Mouse (Mus musculus): ENCODE measurements around the gene Stag1. TPM values are rescaled to one million over a fixed set of nuclear protein-coding genes. Genes with fewer than 3 reads are reported as not detected.
"Not testable (repeated sequence)": the region's sequence is repeated elsewhere in the genome, so short reads cannot be mapped to it uniquely, and the experiment has no call there.

The Stag1 gene
- polyA plus RNA-seq, 1 experiment from 2014 or later = 42.1 TPM

DNA sequence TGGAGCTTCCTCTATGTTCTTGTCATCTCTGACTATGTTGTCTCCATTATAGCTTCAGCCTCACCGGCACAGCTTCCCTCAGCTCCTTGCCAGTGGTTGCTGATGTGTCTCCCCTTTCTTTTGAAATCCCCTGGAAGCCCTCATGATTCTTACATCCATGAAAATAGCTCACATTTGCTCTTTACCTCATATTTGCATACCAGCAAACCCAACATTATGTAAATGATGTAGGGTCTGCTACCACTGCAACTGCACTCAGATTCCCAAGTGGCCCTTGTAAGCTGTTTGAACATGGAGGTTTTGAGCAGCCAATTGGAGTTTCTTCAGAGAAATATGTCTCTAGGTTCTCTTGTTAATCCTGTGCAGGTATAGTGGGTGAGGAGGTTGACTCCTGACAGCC is 110.0 kb downstream of the Stag1 start:
- Histone ChIP-seq H3K4me1 (no peaks in the 10 kb centered on the region), H3K9ac (replicated peaks) (no peak overlapping the region), H3K36me3 (no peaks in the 10 kb centered on the region), H3K27ac (replicated peaks) (no peak overlapping the region), H3K9me3 (no peaks in the 10 kb centered on the region), H3K4me2 (replicated peaks) (no peak overlapping the region), H3K4me3 (no peak overlapping the region), H3K27me3 (no peaks in the 10 kb centered on the region)
- no peak for ATAC-seq (replicated peaks)
- 74% methylated on average over 1 of the region's 1 CpGs for WGBS

DNA sequence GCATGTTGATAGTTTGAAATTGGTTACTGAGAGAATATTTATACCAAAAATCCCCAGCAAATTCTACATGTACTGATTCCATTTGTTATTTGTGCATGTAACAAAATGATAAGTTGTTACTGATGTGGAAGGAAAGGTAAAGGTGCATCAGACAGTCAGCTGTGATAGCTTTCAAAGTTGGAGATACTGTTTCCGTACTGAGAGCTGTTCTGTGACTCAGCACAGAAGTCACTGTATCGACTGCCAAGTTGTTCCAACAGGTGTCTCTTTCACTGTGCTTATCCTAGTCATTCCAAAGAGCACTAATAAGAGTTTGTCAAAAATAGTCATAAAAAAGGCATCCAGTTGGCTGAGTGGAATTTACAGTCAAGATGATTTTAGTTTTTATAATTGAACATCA is 114.1 kb downstream of the Stag1 start:
- Histone ChIP-seq H3K4me1 (no peaks in the 10 kb centered on the region), H3K9me3 (no peaks in the 10 kb centered on the region), H3K4me3 (no peak overlapping the region), H3K36me3 (no peaks in the 10 kb centered on the region), H3K9ac (replicated peaks) (no peak overlapping the region), H3K27ac (replicated peaks) (no peak overlapping the region), H3K4me2 (replicated peaks) (no peak overlapping the region), H3K27me3 (no peaks in the 10 kb centered on the region)
- WGBS = 59% methylated on average over 2 of the region's 2 CpGs
- ATAC-seq (replicated peaks) = no peak

DNA sequence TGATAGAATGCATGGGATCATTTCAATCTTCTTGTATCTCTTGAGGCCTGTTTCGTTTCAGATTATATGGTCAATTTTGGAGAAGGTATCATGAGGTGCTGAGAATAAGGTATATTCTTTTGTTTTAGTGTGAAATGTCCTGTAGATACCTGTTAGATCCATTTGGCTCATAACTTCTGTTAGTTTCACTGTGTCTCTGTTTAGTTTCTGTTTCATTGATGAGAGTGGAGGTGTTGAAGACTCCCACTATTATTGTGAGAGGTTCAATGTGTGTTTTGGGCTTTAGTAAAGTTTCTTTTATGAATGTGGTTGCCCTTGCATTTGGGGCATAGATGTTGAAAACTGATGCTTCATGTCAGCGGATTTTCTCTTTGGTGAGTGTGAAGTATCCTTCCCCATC is 127.2 kb downstream of the Stag1 start:
- not testable (repeated sequence) for H3K27me3 ChIP-seq; H3K4me2 ChIP-seq (replicated peaks); H3K4me3 ChIP-seq; H3K27ac ChIP-seq (replicated peaks); H3K36me3 ChIP-seq; H3K9me3 ChIP-seq; H3K4me1 ChIP-seq; ATAC-seq (replicated peaks); H3K9ac ChIP-seq (replicated peaks)
- 95% methylated on average over 2 of the region's 2 CpGs for WGBS

DNA sequence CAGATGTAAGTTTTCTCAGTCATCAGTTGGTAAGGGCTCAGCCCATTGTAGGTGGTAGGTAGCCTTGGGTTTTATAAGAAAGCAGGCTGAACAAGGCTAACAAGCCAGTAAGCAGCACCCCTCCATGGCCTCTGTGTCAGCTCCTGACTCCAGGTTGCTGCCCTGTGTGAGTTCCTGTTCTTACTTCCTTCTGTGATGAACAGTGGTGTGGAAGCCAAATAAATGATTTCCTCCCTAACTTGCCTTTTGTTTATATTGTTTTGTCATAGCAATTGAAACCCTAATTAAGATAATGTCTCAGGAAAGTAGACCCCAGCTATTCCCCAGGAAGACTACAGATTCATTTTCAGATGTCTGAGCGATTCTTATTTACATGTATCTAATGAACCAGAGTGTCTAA is 134.2 kb downstream of the Stag1 start:
- Histone ChIP-seq H3K9me3 (no peaks in the 10 kb centered on the region), H3K36me3 (no peaks in the 10 kb centered on the region), H3K27me3 (no peaks in the 10 kb centered on the region), H3K27ac (replicated peaks) (no peak overlapping the region), H3K9ac (replicated peaks) (no peak overlapping the region), H3K4me1 (no peaks in the 10 kb centered on the region), H3K4me2 (replicated peaks) (no peak overlapping the region), H3K4me3 (no peak overlapping the region)
- WGBS = 82% methylated on average over 1 of the region's 1 CpGs
- ATAC-seq (replicated peaks) = no peak

DNA sequence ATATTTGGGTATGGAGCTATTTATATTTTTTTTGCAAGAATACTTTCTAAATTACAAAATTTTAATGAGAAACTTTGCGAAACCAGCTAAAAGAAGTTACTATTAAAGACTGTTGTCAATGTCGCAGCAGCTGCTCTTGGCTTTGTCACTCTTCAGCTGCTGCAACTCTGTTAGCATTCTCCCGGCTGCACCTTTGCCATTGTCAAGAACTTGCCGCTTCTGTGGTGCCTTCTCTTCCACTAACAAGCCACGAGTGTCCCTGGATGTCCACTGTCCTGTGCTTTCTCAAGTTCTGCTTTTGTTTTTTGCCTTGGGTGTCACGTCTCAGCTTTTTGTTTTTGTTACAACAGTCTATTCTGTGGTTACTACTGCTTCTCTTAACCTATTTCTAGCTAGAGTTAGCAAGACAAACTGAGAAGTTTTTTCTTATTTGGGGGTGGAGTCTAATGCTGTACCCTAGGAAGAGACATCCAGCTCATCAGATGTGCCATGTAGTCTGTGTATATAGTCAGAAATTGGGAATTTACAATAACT is 136.4 kb downstream of the Stag1 start:
- no peak overlapping the region for H3K27ac ChIP-seq (replicated peaks)
- H3K27me3 ChIP-seq = no peaks in the 10 kb centered on the region
- no peaks in the 10 kb centered on the region for H3K9me3 ChIP-seq
- 0 out of 2 replicates have a peak, but pooled peaks cover 2% of the 10 kb centered on the region for H3K36me3 ChIP-seq
- WGBS = 68% methylated on average over 6 of the region's 6 CpGs
- H3K4me1 ChIP-seq = no peaks in the 10 kb centered on the region
- no peak overlapping the region for H3K9ac ChIP-seq (replicated peaks)
- no peak overlapping the region for H3K4me2 ChIP-seq (replicated peaks)
- no peak for ATAC-seq (replicated peaks)
- H3K4me3 ChIP-seq = no peak overlapping the region

DNA sequence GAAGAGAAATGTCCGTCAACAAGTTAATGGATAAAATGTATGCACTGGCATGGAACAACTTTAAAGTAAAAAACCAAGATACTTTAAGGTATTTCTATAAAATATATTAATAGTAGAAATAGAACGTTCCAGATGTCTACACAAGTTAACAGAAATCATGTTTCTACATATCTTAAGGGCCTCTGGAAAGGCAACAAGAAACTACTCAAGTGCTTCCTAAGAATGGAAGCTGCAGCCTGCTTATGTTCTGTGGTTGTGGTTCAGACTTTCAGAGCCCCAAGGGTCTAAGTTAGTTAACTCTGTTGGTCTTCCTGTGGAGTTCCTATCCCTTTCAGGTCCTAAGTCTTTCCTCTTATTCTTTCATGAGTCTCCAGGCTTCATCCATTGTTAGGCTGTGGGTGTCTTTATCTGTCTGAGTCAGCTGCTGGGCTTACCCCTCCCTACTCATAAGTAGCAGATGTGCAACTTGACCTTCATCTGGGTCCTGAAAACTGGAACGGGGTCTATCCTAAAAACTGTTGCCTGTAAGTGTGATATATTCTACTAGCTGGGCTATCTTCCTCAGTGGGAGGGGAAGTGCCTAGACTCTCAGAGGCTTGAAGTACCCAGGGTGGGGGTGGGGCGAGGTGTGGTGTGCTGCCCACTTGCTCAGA is 138.5 kb downstream of the Stag1 start:
- 0 out of 2 replicates have a peak, but pooled peaks cover 2% of the 10 kb centered on the region for H3K36me3 ChIP-seq
- H3K27ac ChIP-seq (replicated peaks) = no peak overlapping the region
- 85% methylated on average over 4 of the region's 4 CpGs for WGBS
- H3K4me2 ChIP-seq (replicated peaks) = no peak overlapping the region
- H3K9me3 ChIP-seq = no peaks in the 10 kb centered on the region
- ATAC-seq (replicated peaks) = no peak
- no peak overlapping the region for H3K9ac ChIP-seq (replicated peaks)
- no peaks in the 10 kb centered on the region for H3K4me1 ChIP-seq
- no peak overlapping the region for H3K4me3 ChIP-seq
- no peaks in the 10 kb centered on the region for H3K27me3 ChIP-seq

DNA sequence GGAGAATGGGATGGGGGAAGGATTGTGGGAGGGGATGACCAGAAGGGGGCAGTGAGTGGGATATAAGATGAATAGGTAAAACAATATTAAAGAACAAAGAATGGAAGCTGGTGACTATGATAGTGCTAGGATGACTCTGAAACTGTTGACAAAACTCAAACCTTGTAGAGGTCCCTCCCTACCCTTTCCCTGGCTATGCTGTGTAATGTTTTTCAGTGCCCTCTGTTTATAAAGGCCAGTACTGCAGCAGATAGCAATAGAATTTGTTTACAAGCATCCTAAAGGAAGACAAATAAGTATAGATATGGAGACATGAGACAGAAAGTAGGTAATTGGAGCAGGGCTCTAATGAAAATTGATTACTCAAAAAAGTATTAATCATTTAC is 139.0 kb downstream of the Stag1 start:
- H3K4me1 ChIP-seq = no peaks in the 10 kb centered on the region
- H3K27me3 ChIP-seq = no peaks in the 10 kb centered on the region
- H3K4me2 ChIP-seq (replicated peaks) = no peak overlapping the region
- no peak overlapping the region for H3K27ac ChIP-seq (replicated peaks)
- no peak for ATAC-seq (replicated peaks)
- H3K36me3 ChIP-seq = 0 out of 2 replicates have a peak, but pooled peaks cover 2% of the 10 kb centered on the region
- no peak overlapping the region for H3K9ac ChIP-seq (replicated peaks)
- H3K4me3 ChIP-seq = no peak overlapping the region
- no peaks in the 10 kb centered on the region for H3K9me3 ChIP-seq

DNA sequence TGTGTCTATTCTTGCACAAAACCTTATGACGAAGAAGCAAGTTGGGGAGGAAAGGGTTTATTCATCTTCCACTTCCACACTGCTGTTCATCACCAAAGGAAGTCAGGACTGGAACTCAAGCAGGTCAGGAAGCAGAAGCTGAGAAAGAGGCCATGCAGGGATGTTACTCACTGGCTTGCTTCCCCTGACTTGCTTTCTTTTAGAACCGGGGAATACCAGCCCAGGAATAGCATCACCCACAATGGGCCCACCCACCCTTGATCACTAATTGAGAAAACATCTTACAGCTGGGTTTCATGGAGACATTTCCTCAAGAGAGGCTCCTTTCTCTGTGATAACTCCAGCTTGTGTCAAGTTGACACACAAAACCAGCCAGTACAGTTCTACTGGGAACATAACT is 179.6 kb downstream of the Stag1 start:
- H3K4me3 ChIP-seq; H3K9me3 ChIP-seq; H3K36me3 ChIP-seq; H3K9ac ChIP-seq (replicated peaks); H3K27ac ChIP-seq (replicated peaks); H3K4me2 ChIP-seq (replicated peaks); H3K27me3 ChIP-seq; ATAC-seq (replicated peaks); H3K4me1 ChIP-seq: not testable (repeated sequence)
- WGBS = 94% methylated on average over 2 of the region's 2 CpGs

DNA sequence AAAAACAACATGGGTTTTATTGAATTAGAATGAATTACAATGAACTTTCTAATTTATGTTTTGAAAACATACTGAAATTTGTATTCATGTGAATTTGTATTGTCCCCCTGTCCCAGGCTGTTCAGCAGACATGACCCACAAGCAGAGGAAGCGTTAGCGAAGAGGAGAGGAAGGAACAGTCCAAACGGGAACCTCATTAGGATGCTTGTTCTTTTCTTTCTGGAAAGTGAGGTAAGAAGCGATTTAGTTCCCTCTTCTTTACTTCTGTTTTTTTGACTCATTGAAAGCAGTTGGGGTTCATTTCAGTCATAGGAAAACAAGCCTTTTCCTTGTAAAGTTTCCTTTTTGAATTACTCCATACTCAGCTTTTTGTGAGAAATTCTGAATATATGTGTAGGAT is 268.4 kb downstream of the Stag1 start:
- Histone ChIP-seq H3K9me3 (no peaks in the 10 kb centered on the region), H3K4me2 (replicated peaks) (no peak overlapping the region), H3K27ac (replicated peaks) (no peak overlapping the region), H3K9ac (replicated peaks) (no peak overlapping the region), H3K27me3 (no peaks in the 10 kb centered on the region), H3K4me1 (no peaks in the 10 kb centered on the region), H3K4me3 (no peak overlapping the region), H3K36me3 (no peaks in the 10 kb centered on the region)
- WGBS = 71% methylated on average over 4 of the region's 4 CpGs
- no peak for ATAC-seq (replicated peaks)

DNA sequence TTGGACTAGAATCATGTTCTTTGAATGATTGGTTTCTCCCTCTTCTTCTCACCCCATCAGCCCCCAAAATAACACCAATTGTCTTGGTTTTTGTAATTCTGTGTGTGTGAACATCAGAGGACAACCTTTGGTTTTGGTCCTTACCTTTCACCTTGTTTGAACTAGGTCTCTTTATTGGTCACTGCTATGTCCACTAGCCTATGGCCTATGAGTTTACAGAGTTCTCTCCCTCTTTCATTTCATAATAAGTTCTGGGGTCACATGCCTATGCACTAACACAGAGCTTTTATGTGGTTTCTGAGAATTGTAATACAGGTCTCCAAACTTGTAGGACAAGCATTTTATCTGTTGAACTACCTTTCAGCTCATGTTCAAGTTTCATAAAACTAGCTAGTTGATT is 272.0 kb downstream of the Stag1 start:
- Histone ChIP-seq H3K36me3 (no peaks in the 10 kb centered on the region), H3K27me3 (no peaks in the 10 kb centered on the region), H3K9me3 (no peaks in the 10 kb centered on the region), H3K9ac (replicated peaks) (no peak overlapping the region), H3K4me2 (replicated peaks) (no peak overlapping the region), H3K4me1 (no peaks in the 10 kb centered on the region), H3K4me3 (no peak overlapping the region), H3K27ac (replicated peaks) (no peak overlapping the region)
- ATAC-seq (replicated peaks) = no peak

DNA sequence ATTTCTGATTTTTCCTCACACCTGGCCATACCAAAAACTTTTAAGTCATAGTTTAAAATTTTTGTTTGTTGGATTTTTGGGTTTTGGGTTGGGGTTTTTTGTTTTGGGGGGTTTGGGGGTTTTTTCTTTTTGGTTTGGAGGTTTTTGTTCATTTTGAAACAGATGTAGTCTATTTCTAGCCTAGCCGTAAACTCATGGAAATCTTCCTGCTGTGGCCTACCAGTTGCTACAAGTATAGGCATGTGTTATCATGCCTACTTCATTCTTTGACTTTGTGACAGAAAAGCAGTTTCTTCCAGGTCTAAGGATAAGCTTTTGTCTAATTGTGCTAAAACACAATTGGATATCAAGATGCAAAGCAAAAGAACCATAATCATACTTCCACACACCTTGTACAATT is 298.5 kb downstream of the Stag1 start:
- Histone ChIP-seq H3K9me3 (no peaks in the 10 kb centered on the region), H3K27ac (replicated peaks) (no peak overlapping the region), H3K4me3 (no peak overlapping the region), H3K4me2 (replicated peaks) (no peak overlapping the region), H3K9ac (replicated peaks) (no peak overlapping the region), H3K36me3 (no peaks in the 10 kb centered on the region), H3K27me3 (no peaks in the 10 kb centered on the region), H3K4me1 (no peaks in the 10 kb centered on the region)
- 86% methylated on average over 1 of the region's 1 CpGs for WGBS
- no peak for ATAC-seq (replicated peaks)

DNA sequence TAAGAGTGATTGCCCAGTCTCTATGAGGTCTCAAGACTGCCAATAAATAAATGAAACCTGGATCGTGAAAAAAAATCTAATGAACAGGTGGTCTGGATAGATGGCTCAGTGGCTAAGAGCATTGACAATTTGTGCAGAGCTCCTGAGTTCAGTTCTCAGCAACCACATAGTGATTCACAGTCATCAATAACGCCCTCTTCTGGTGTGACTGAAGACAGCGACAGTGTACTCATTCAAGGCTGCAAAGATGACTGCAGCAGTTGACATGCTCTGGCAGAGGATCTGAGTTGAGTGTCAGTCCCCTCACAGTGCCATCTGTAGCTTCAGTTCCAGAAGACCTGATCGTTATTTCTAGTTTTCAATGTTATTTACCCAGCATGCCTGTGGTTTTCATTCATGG is 300.4 kb downstream of the Stag1 start:
- WGBS = 76% methylated on average over 4 of the region's 4 CpGs
- Histone ChIP-seq H3K36me3 (no peaks in the 10 kb centered on the region), H3K27ac (replicated peaks) (no peak overlapping the region), H3K27me3 (no peaks in the 10 kb centered on the region), H3K4me2 (replicated peaks) (no peak overlapping the region), H3K4me1 (no peaks in the 10 kb centered on the region), H3K4me3 (no peak overlapping the region), H3K9me3 (no peaks in the 10 kb centered on the region), H3K9ac (replicated peaks) (no peak overlapping the region)
- ATAC-seq (replicated peaks) = no peak

DNA sequence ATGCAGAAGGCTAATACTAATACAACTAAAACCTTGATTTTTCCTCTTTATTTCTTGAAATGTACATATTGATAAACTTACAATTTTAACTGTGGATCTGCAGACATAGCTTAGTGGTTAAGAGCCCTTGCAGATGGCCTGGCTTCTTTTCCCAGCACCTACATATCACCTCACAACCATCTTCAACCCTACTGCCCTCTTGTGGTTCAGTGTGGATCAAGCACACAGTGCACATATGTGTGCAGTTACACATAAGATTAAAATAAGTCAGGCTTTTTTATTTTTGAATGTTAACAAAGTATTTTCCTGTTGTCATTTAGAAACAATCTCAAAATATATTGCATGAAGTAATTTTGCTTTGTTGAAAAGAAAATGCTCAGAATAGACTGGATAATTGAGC is 312.8 kb downstream of the Stag1 start:
- Histone ChIP-seq H3K9me3 (no peaks in the 10 kb centered on the region), H3K4me3 (no peak overlapping the region), H3K4me1 (no peaks in the 10 kb centered on the region), H3K27ac (replicated peaks) (no peak overlapping the region), H3K36me3 (peaks cover 6% of the 10 kb centered on the region), H3K9ac (replicated peaks) (no peak overlapping the region), H3K27me3 (no peaks in the 10 kb centered on the region), H3K4me2 (replicated peaks) (no peak overlapping the region)
- ATAC-seq (replicated peaks) = no peak

All from forebrain, embryonic 15.5 days (tissue).